Mouse (Mus musculus) C2C12 (cell line): Measurements from ENCODE around the gene Kbtbd13. TPM values are rescaled to one million over a fixed set of nuclear protein-coding genes. Genes with fewer than 3 reads are reported as not detected.
A peak's percentile ranks its signal among the peaks of the same experiment; 100 is the strongest.

Experiments used
- H3K27me3 ChIP-seq: one replicate; pipeline ENCODE4 v1.6.1; 2011; ENCODE audit not compliant: control insufficient read depth, insufficient read depth, insufficient read length
- H3K36me3 ChIP-seq: one replicate; pipeline ENCODE4 v1.6.1; 2011; ENCODE audit not compliant: control insufficient read depth, insufficient read depth
- H3K4me3 ChIP-seq: one replicate; pipeline ENCODE4 v1.5.1; 2011; ENCODE audit warnings: mild to moderate bottlenecking, control low read depth; ENCODE audit not compliant: poor library complexity, insufficient read depth, severe bottlenecking
- H3K79me2 ChIP-seq: one replicate; pipeline ENCODE4 v1.6.1; 2011; ENCODE audit not compliant: control insufficient read depth, insufficient read depth
- H3K79me3 ChIP-seq: one replicate; pipeline ENCODE4 v1.6.1; 2011; ENCODE audit warnings: low read depth, control low read depth
- H3ac ChIP-seq: one replicate; pipeline ENCODE3; 2011; ENCODE audit warnings: low read depth; ENCODE audit not compliant: control insufficient read depth, insufficient read length
- CEBPB ChIP-seq: IDR thresholded peaks from one replicate; pipeline ENCODE4 v1.6.1; 2011; ENCODE audit warnings: low read depth, mild to moderate bottlenecking, control low read depth, moderate library complexity
- CTCF ChIP-seq: IDR thresholded peaks from one replicate; pipeline ENCODE4 v1.5.1; 2011; ENCODE audit not compliant: control insufficient read depth, insufficient read depth, insufficient read length
- FOSL1 ChIP-seq: IDR thresholded peaks from one replicate; pipeline ENCODE4 v1.8.0; 2011; ENCODE audit warnings: mild to moderate bottlenecking, low read length; ENCODE audit not compliant: poor library complexity, insufficient read depth, severe bottlenecking
- MAX ChIP-seq: IDR thresholded peaks from one replicate; pipeline ENCODE4 v1.6.1; 2011; ENCODE audit warnings: mild to moderate bottlenecking, control low read depth
- MYOD1 ChIP-seq: IDR thresholded peaks from one replicate; pipeline ENCODE4 v1.6.1; 2011; ENCODE audit warnings: low read depth; ENCODE audit not compliant: control insufficient read depth, insufficient read length
- MYOG ChIP-seq: IDR thresholded peaks from one replicate; pipeline ENCODE4 v1.6.1; 2011; ENCODE audit not compliant: control insufficient read depth, insufficient read length; ENCODE audit errors: extremely low read depth
- USF1 ChIP-seq: IDR thresholded peaks from one replicate; pipeline ENCODE4 v1.6.1; 2011; ENCODE audit warnings: low read depth, mild to moderate bottlenecking, control low read depth, moderate library complexity
- polyA plus RNA-seq: library from polyadenylated mRNA; unstranded; fragments of >200 nt; fragmentation: generic; extraction: Trizol; gene quantifications from one replicate; pipeline ENCODE4 v1.2.1, GENCODE M21; 2012; ENCODE audit warnings: missing spikeins

Gene Kbtbd13
- polyA plus RNA-seq, 1 experiment = not detected

- TF ChIP-seq FOSL1 (no peak), MAX (no peak), CEBPB (no peak), MYOG (no peak), USF1 (no peak), CTCF (no peak), MYOD1 (no peak)
- Histone ChIP-seq H3K79me2 (no peaks in the 10 kb centered on the region), H3ac (no peak overlapping the region), H3K4me3 (no peak overlapping the region), H3K36me3 (no peaks in the 10 kb centered on the region), H3K79me3 (no peaks in the 10 kb centered on the region), H3K27me3 (no peaks in the 10 kb centered on the region)
Observed at GRCm38 (mm10) chr9:65417738-65418137, 26.3 kb upstream of the Kbtbd13 start.

DNA sequence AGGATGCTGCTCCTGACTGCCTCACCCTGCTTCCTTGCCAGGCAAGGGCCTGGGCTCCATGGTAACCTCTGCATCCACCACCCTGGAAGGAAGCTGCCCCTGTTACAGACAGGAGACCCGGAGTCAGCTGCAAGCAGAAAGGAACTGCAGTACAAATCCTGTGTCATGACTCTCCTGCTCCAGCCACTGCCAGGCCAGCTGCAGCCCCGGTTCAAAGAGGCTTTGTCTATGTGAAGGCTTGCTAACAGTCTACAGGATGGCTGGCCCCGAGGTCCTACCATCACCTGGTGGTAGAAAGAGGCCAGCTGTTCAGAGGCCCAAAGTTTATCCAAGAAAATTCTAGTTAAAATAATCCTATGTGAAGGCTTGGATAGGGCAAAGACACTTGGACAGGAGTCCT, 19.9 kb upstream of the Kbtbd13 start:
- Histone ChIP-seq H3ac (no peak overlapping the region), H3K4me3 (no peak overlapping the region), H3K79me2 (no peaks in the 10 kb centered on the region), H3K36me3 (no peaks in the 10 kb centered on the region), H3K79me3 (no peaks in the 10 kb centered on the region), H3K27me3 (no peaks in the 10 kb centered on the region)
- TF ChIP-seq CEBPB (no peak), MYOG (no peak), MAX (no peak), MYOD1 (no peak), USF1 (no peak), CTCF (no peak), FOSL1 (no peak)

DNA sequence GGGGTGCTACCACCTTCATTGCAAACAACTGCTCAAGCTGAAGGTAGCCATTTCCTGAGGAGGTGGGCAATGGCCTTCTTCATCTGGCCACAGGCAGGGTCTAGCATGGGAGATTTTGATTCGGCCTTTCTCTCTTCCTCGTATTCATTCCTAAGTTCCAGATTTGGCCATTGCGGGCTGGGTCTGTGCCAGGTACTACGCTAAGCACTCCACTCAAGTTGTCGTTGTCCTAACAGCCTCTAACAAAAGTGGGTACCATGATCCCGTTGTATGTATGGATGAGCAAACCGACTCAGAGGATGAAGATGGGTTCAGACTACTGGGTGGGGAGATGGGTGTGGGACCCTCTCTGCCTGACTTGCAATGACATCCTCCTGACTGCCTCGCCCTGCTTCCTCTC, 18.9 kb upstream of the Kbtbd13 start:
- Histone ChIP-seq H3K79me2 (no peaks in the 10 kb centered on the region), H3K36me3 (no peaks in the 10 kb centered on the region), H3K27me3 (no peaks in the 10 kb centered on the region), H3K4me3 (no peak overlapping the region), H3K79me3 (no peaks in the 10 kb centered on the region), H3ac (no peak overlapping the region)
- TF ChIP-seq CEBPB = no peak

- H3K36me3 ChIP-seq = no peaks in the 10 kb centered on the region
- no peak overlapping the region for H3ac ChIP-seq
- no peak overlapping the region for H3K4me3 ChIP-seq
- H3K79me2 ChIP-seq = no peaks in the 10 kb centered on the region
- no peaks in the 10 kb centered on the region for H3K27me3 ChIP-seq
- TF ChIP-seq MAX = no peak
- peak; percentile 16 for TF ChIP-seq CEBPB
- no peak for TF ChIP-seq USF1
- H3K79me3 ChIP-seq = no peaks in the 10 kb centered on the region
Observed at GRCm38 (mm10) chr9:65408871-65409295, 17.4 kb upstream of the Kbtbd13 start.

DNA sequence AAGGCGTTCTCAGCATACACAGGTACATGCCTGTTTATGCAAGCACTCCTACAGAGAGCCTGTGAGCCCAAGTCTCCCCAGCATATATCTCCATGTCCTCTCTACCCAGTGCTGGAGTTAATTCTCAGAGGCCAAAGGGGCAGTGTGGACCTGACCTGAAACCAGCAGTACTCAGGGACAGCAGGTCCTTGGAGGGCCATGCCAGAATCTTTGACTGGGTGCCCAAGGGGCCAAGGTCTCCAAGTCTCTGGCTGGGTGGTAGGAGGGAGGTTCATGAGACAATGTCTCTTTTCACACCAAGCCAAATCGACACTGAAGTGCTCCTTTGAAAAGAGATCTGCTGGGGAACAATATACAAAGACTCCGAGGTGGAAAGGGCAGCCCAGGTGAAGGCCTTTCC, 16.4 kb upstream of the Kbtbd13 start:
- no peak overlapping the region for H3ac ChIP-seq
- H3K27me3 ChIP-seq = no peaks in the 10 kb centered on the region
- no peaks in the 10 kb centered on the region for H3K79me3 ChIP-seq
- H3K79me2 ChIP-seq = no peaks in the 10 kb centered on the region
- H3K4me3 ChIP-seq = no peak overlapping the region
- H3K36me3 ChIP-seq = no peaks in the 10 kb centered on the region
- TF ChIP-seq CTCF = no peak
- no peak for TF ChIP-seq MYOG
- TF ChIP-seq FOSL1 = no peak
- TF ChIP-seq MYOD1 = no peak
- no peak for TF ChIP-seq USF1
- TF ChIP-seq MAX = no peak
- TF ChIP-seq CEBPB = no peak

- H3K4me3 ChIP-seq = no peak overlapping the region
- no peaks in the 10 kb centered on the region for H3K79me2 ChIP-seq
- H3K79me3 ChIP-seq = no peaks in the 10 kb centered on the region
- TF ChIP-seq MYOD1 (no peak), MYOG (no peak), FOSL1 (no peak), CTCF (no peak), MAX (no peak), CEBPB (no peak), USF1 (no peak)
- H3K27me3 ChIP-seq = no peaks in the 10 kb centered on the region
- H3K36me3 ChIP-seq = no peaks in the 10 kb centered on the region
- H3ac ChIP-seq = no peak overlapping the region
Observed at GRCm38 (mm10) chr9:65407327-65407726, 15.9 kb upstream of the Kbtbd13 start.
